Mouse (Mus musculus) kidney, adult 2 months (tissue): Measurements from ENCODE around the gene Pcsk5.
"Not testable (repeated sequence)": the region's sequence is repeated elsewhere in the genome, so short reads cannot be mapped to it uniquely, and the experiment has no call there.

ENCODE experiments used
- CTCF ChIP-seq: fragments of 200-500 bp; conservative IDR thresholded peaks from 2 replicates; pipeline ENCODE4 v1.5.1; 2011; ENCODE audit warnings: low read depth, mild to moderate bottlenecking, control low read depth, low read length, moderate library complexity, mixed read lengths; ENCODE audit not compliant: insufficient read depth, insufficient read length
- POLR2A ChIP-seq: fragments of 200-500 bp; IDR thresholded peaks from one replicate; pipeline ENCODE4 v1.6.1; 2011; ENCODE audit warnings: low read depth, low read length, control low read depth

- TF ChIP-seq POLR2A, CTCF: not testable (repeated sequence)
These were observed 364.3 kb downstream of the Pcsk5 start for GRCm38 (mm10) chr19:17473138-17473537.
